Mouse (Mus musculus) lung, embryonic 16.5 days (tissue): Measurements from ENCODE around the gene Il18r1. TPM values are rescaled to one million over a fixed set of nuclear protein-coding genes. Genes with fewer than 3 reads are reported as not detected.

ENCODE experiments used
- ATAC-seq: fragments of 200-750 bp; cut with Nextera tagmentation; 2 replicates; pipeline ENCODE4 v1.8.0; 2017; ENCODE audit warnings: low read depth, mild to moderate bottlenecking, moderate library complexity
- H3K27ac ChIP-seq: fragments of 300-500 bp; sonication (generic); 2 replicates; pipeline ENCODE4 v1.5.1; 2014; ENCODE audit warnings: mild to moderate bottlenecking, control low read depth, low read length
- H3K27me3 ChIP-seq: fragments of 300-500 bp; sonication (generic); 2 replicates; pipeline ENCODE4 v1.6.1; 2014; ENCODE audit warnings: low read depth, low read length, mixed read lengths; ENCODE audit not compliant: control insufficient read depth, insufficient read depth
- H3K36me3 ChIP-seq: fragments of 300-500 bp; sonication (generic); 2 replicates; pipeline ENCODE4 v1.6.1; 2014; ENCODE audit warnings: low read length; ENCODE audit not compliant: control insufficient read depth, insufficient read depth
- H3K4me1 ChIP-seq: fragments of 300-500 bp; sonication (generic); replicated peaks from 2 replicates; pipeline ENCODE4 v1.6.1; 2014; ENCODE audit warnings: low read length, mixed read lengths; ENCODE audit not compliant: control insufficient read depth, insufficient read depth
- H3K4me2 ChIP-seq: fragments of 300-500 bp; sonication (generic); 2 replicates; pipeline ENCODE4 v1.6.1; 2014; ENCODE audit warnings: low read depth, low read length, control low read depth
- H3K4me3 ChIP-seq: fragments of 300-500 bp; sonication (generic); 2 replicates; pipeline ENCODE4 v1.5.1; 2014; ENCODE audit warnings: mild to moderate bottlenecking, low read length, control low read depth
- H3K9ac ChIP-seq: fragments of 300-500 bp; sonication (generic); 2 replicates; pipeline ENCODE4 v1.6.1; 2014; ENCODE audit warnings: low read length, control low read depth
- H3K9me3 ChIP-seq: fragments of 300-500 bp; sonication (generic); 2 replicates; pipeline ENCODE4 v1.6.1; 2016; ENCODE audit warnings: low read length; ENCODE audit not compliant: control insufficient read depth
- WGBS: fragments of 180-500 bp; shearing (Covaris S2); extraction: QIAGEN DNeasy Blood & Tissue Kit; methylation state at CpG from one replicate; pipeline ENCODE4 v1.1.7; 2014; 5-methylcytosine and 5-hydroxymethylcytosine counted together
- polyA plus RNA-seq: library from polyadenylated mRNA; unstranded; fragments of >200 nt; fragmentation: Nextera tagmentation; extraction: Ambion mirVana; gene quantifications from 2 replicates; pipeline ENCODE4 v1.2.1, GENCODE M21; 2015

The Il18r1 gene
- polyA plus RNA-seq, 1 experiment from 2014 or later = 7.6 TPM

DNA sequence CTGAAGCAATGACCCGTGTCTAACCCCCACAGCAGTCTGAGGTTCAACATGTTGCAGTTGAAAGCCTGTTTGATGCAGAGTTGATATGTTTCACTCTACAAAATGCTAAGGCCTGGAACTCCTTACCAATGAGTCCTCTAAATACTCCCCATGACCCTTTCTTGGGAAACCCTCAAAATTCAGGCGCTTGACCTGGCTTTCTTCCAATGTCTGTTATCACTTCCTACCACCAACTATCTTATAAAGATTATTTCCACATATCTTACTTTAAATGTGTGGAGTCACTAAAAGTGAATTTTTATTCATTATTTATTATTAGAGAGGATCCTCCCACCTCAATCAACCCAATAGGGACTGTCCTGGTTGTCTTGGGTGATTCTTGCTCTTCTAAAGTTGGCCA, 33.2 kb upstream of the Il18r1 start:
- H3K4me3 ChIP-seq = no peak overlapping the region

GRCm38 (mm10) chr1:40435936-40436335, 29.4 kb upstream of the Il18r1 start:
- no peak overlapping the region for H3K4me2 ChIP-seq
- H3K27me3 ChIP-seq = no peaks in the 10 kb centered on the region
- ATAC-seq = no peak
- H3K4me3 ChIP-seq = no peak overlapping the region
- H3K27ac ChIP-seq = no peak overlapping the region
- H3K4me1 ChIP-seq = no peaks in the 10 kb centered on the region
- H3K9ac ChIP-seq = no peak overlapping the region
- no peaks in the 10 kb centered on the region for H3K36me3 ChIP-seq
- whole genome bisulfite sequencing = 83% methylated on average over 3 of the region's 3 CpGs
- H3K9me3 ChIP-seq = no peaks in the 10 kb centered on the region

More for the DNA sequence above, 33.2 kb upstream of the Il18r1 start:
- ATAC-seq = no peak
- Histone ChIP-seq H3K9me3 (no peaks in the 10 kb centered on the region), H3K27me3 (no peaks in the 10 kb centered on the region), H3K27ac (no peak overlapping the region), H3K36me3 (no peaks in the 10 kb centered on the region), H3K4me1 (no peaks in the 10 kb centered on the region), H3K9ac (no peak overlapping the region), H3K4me2 (no peak overlapping the region)
- WGBS = 76% methylated on average over 2 of the region's 2 CpGs

DNA sequence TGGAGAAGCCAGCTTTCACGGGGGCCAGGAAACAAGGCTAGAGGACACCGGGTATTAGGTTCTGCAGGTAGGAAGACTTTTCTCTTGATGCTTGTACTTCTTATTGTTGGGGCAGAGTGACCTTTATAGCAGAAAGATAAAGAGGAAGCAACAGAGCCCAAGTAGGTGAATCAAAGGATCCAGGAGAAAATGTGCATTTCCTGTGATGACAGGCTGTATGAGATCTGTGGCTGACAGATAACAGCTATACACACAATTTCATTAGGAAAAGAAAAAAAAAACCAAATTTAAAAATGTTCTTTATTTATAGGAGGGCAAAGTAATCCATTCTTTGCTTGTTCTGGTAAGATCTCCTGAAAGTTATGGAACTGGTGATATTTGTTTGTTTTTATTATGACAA, 28.0 kb upstream of the Il18r1 start:
- no peak for ATAC-seq
- Histone ChIP-seq H3K36me3 (no peaks in the 10 kb centered on the region), H3K4me1 (no peaks in the 10 kb centered on the region), H3K27me3 (no peaks in the 10 kb centered on the region), H3K4me3 (no peak overlapping the region), H3K4me2 (no peak overlapping the region), H3K27ac (no peak overlapping the region), H3K9me3 (no peaks in the 10 kb centered on the region), H3K9ac (no peak overlapping the region)
- WGBS = 73% methylated on average over 2 of the region's 2 CpGs

DNA sequence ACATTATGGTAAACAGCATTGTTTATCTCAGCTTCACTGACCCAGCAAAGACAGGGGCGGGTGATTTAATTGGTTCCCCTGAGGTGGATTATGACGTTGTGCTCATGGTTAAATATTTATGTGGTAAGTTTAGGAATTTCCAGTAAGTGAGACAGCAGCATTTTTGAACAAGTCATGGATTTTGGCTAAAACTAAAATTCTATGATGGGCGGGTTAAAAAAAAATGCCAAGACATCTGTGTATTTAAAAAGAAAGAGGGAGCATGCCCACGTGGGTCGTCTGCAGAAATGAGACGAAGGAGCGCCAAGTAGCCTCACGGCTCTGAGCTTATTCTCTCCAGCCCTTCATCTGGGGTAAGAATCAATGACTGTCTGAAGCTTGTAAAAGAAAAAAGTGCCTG, 25.8 kb upstream of the Il18r1 start:
- Histone ChIP-seq H3K4me2 (no peak overlapping the region), H3K4me1 (no peaks in the 10 kb centered on the region), H3K9me3 (no peaks in the 10 kb centered on the region), H3K27ac (no peak overlapping the region), H3K4me3 (no peak overlapping the region), H3K27me3 (no peaks in the 10 kb centered on the region), H3K36me3 (no peaks in the 10 kb centered on the region), H3K9ac (no peak overlapping the region)
- 56% methylated on average over 8 of the region's 8 CpGs for WGBS
- no peak for ATAC-seq

GRCm38 (mm10) chr1:40444800-40445199, 20.6 kb upstream of the Il18r1 start:
- H3K36me3 ChIP-seq = no peaks in the 10 kb centered on the region
- H3K9me3 ChIP-seq = no peaks in the 10 kb centered on the region
- H3K27ac ChIP-seq = no peak overlapping the region
- H3K27me3 ChIP-seq = no peaks in the 10 kb centered on the region
- 74% methylated on average over 3 of the region's 3 CpGs for WGBS
- no peak overlapping the region for H3K4me2 ChIP-seq
- no peak overlapping the region for H3K9ac ChIP-seq
- no peaks in the 10 kb centered on the region for H3K4me1 ChIP-seq
- H3K4me3 ChIP-seq = no peak overlapping the region
- ATAC-seq = no peak

GRCm38 (mm10) chr1:40467306-40467705, 2.0 kb downstream of the Il18r1 start:
- Histone ChIP-seq H3K4me3 (no peak overlapping the region), H3K9ac (no peak overlapping the region), H3K4me1 (no peaks in the 10 kb centered on the region), H3K4me2 (no peak overlapping the region), H3K27ac (no peak overlapping the region), H3K9me3 (no peaks in the 10 kb centered on the region), H3K27me3 (no peaks in the 10 kb centered on the region), H3K36me3 (no peaks in the 10 kb centered on the region)
- WGBS = 79% methylated on average over 4 of the region's 4 CpGs
- ATAC-seq = no peak

- ATAC-seq = peak; percentile 71; the same call in 1 of the 2 replicates
- Histone ChIP-seq H3K27ac (no peak overlapping the region), H3K4me2 (no peak overlapping the region), H3K4me1 (no peaks in the 10 kb centered on the region), H3K4me3 (no peak overlapping the region), H3K27me3 (no peaks in the 10 kb centered on the region), H3K9ac (no peak overlapping the region), H3K36me3 (no peaks in the 10 kb centered on the region), H3K9me3 (no peaks in the 10 kb centered on the region)
- 44% methylated on average over 2 of the region's 2 CpGs for WGBS
Observed at GRCm38 (mm10) chr1:40468805-40469204, 3.5 kb downstream of the Il18r1 start.

GRCm38 (mm10) chr1:40469900-40470299, 4.5 kb downstream of the Il18r1 start:
- Histone ChIP-seq H3K36me3 (no peaks in the 10 kb centered on the region), H3K4me1 (no peaks in the 10 kb centered on the region), H3K9ac (no peak overlapping the region), H3K9me3 (no peaks in the 10 kb centered on the region), H3K4me3 (no peak overlapping the region), H3K4me2 (no peak overlapping the region), H3K27me3 (no peaks in the 10 kb centered on the region), H3K27ac (no peak overlapping the region)
- ATAC-seq = no peak
- WGBS = 79% methylated on average over 12 of the region's 12 CpGs

DNA sequence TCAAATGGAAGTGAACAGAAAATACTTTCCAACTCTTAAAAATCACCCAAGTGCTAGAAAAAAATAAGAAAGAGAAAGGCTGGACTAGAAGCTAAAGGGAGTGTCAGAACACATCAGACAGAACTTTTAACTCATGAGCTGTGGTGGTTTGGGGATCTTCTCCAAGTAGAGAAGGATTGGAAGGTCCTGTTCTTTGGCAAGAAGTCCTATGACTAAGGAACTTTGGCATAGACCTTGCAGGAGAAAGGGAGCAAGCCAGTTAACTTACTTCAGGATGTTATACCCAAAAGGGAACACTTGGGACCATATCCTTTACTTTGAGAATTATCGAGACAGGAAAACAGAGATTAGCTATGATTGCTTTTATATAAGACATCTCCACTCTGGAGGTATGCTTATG, 7.0 kb downstream of the Il18r1 start:
- Histone ChIP-seq H3K27me3 (no peaks in the 10 kb centered on the region), H3K9ac (no peak overlapping the region), H3K36me3 (no peaks in the 10 kb centered on the region), H3K4me1 (no peaks in the 10 kb centered on the region), H3K4me3 (no peak overlapping the region), H3K27ac (no peak overlapping the region), H3K4me2 (no peak overlapping the region), H3K9me3 (no peaks in the 10 kb centered on the region)
- ATAC-seq = no peak
- 91% methylated on average over 1 of the region's 1 CpGs for WGBS

- no peak overlapping the region for H3K4me2 ChIP-seq
- H3K36me3 ChIP-seq = no peaks in the 10 kb centered on the region
- no peak overlapping the region for H3K27ac ChIP-seq
- no peak overlapping the region for H3K9ac ChIP-seq
- H3K4me1 ChIP-seq = no peaks in the 10 kb centered on the region
- H3K27me3 ChIP-seq = no peaks in the 10 kb centered on the region
- WGBS = 67% methylated on average over 4 of the region's 4 CpGs
- no peak for ATAC-seq
- no peaks in the 10 kb centered on the region for H3K9me3 ChIP-seq
- no peak overlapping the region for H3K4me3 ChIP-seq
Observed at GRCm38 (mm10) chr1:40473640-40474039, 8.3 kb downstream of the Il18r1 start.
